Mouse (Mus musculus) bone marrow, adult 2 months (tissue): Measurements from ENCODE around the gene Gm11985. TPM values are rescaled to one million over a fixed set of nuclear protein-coding genes. Genes with fewer than 3 reads are reported as not detected.
"Not testable (repeated sequence)": the region's sequence is repeated elsewhere in the genome, so short reads cannot be mapped to it uniquely, and the experiment has no call there.

Experiments used
- H3K27ac ChIP-seq: fragments of 200-500 bp; 2 replicates; pipeline ENCODE4 v1.5.1; 2012; ENCODE audit warnings: low read depth, mild to moderate bottlenecking, control low read depth, inconsistent platforms, low read length; ENCODE audit not compliant: control insufficient read depth, poor library complexity, insufficient read depth
- H3K4me1 ChIP-seq: fragments of 200-500 bp; 2 replicates; pipeline ENCODE4 v1.6.1; 2011; ENCODE audit warnings: low read length; ENCODE audit not compliant: control insufficient read depth, insufficient read depth
- H3K4me3 ChIP-seq: fragments of 200-500 bp; replicated peaks from 2 replicates; pipeline ENCODE3; 2011; ENCODE audit warnings: mild to moderate bottlenecking, low read depth, low read length, control low read depth; ENCODE audit not compliant: control insufficient read depth
- CTCF ChIP-seq: fragments of 200-500 bp; IDR thresholded peaks from 2 replicates; pipeline ENCODE4 v1.5.1; 2011; ENCODE audit warnings: low read length, control low read depth; ENCODE audit not compliant: control insufficient read depth, insufficient read depth
- POLR2A ChIP-seq: fragments of 200-500 bp; IDR thresholded peaks from 2 replicates; pipeline ENCODE4 v1.6.1; 2011; ENCODE audit warnings: low read depth, mild to moderate bottlenecking, control low read depth, low read length, borderline replicate concordance; ENCODE audit not compliant: control insufficient read depth
- WGBS: fragments of 180-500 bp; shearing (Covaris S2); methylation state at CpG from one replicate; pipeline ENCODE4 v1.1.7; 2018; 5-methylcytosine and 5-hydroxymethylcytosine counted together
- polyA plus RNA-seq: library from polyadenylated mRNA; stranded (reverse); fragments of >200 nt; gene quantifications from 2 replicates; pipeline ENCODE4 v1.2.4, GENCODE M21; 2011; ENCODE audit warnings: low replicate concordance; ENCODE audit not compliant: missing spikeins, insufficient read depth, insufficient read length

Gm11985 gene
- polyA plus RNA-seq, 1 experiment, result not detected

- TF ChIP-seq POLR2A (no peak), CTCF (no peak)
- no peaks in the 10 kb centered on the region for H3K4me1 ChIP-seq
- 74% methylated on average over 4 of the region's 4 CpGs for WGBS
Observed at GRCm38 (mm10) chr11:7228107-7228506, 39.7 kb upstream of the Gm11985 start.

GRCm38 (mm10) chr11:7226810-7227550, 38.6 kb upstream of the Gm11985 start:
- Histone ChIP-seq H3K27ac (no peak overlapping the region), H3K4me3 (no peak overlapping the region), H3K4me1 (no peaks in the 10 kb centered on the region)
- WGBS, result 78% methylated on average over 7 of the region's 7 CpGs
- no peak for TF ChIP-seq CTCF

More at GRCm38 (mm10) chr11:7228107-7228506, 39.7 kb upstream of the Gm11985 start:
- no peak overlapping the region for H3K27ac ChIP-seq
- no peak overlapping the region for H3K4me3 ChIP-seq

DNA sequence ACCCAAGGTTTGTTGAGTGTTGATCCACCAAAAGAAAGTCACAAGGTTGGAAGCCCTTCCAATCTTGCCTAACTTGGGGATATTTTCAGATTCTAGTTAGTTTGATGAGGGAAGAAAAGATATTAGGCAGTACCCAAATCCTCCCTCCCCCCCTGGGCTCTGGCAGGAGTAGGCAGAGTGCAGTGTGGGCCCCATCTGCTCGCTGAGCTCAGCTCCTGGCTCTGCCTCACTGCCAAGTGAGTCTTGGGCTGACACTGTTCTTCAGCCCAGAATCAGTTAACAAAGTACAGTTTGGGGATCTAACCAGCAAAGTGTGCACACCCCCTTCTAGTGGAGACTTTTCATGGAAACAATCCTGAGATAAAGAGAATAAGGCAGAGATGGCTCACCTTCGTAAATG, 37.8 kb upstream of the Gm11985 start:
- no peak overlapping the region for H3K27ac ChIP-seq
- TF ChIP-seq POLR2A, result no peak
- TF ChIP-seq CTCF, result no peak
- WGBS, result 62% methylated on average over 2 of the region's 2 CpGs
- H3K4me1 ChIP-seq, result no peaks in the 10 kb centered on the region
- no peak overlapping the region for H3K4me3 ChIP-seq

DNA sequence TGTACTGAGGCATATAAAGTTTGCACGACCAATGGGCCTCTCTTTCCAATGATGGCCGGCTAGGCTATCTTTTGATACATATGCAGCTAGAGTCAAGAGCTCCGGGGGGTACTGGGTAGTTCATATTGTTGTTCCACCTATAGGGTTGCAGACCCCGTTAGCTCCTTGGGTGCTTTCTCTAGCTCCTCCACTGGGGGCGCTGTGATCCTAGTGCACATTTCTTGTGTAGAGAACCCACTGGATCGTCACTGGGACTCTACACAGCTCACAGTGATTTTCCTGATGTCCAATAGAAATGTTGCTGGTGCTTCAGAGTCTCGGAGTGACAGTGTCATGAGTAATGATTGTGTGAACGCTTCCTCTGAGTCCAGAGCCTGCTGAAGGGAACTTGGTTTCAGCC, 33.5 kb upstream of the Gm11985 start:
- not testable (repeated sequence) for H3K4me1 ChIP-seq, H3K27ac ChIP-seq, H3K4me3 ChIP-seq
- 66% methylated on average over 8 of the region's 8 CpGs for WGBS

DNA sequence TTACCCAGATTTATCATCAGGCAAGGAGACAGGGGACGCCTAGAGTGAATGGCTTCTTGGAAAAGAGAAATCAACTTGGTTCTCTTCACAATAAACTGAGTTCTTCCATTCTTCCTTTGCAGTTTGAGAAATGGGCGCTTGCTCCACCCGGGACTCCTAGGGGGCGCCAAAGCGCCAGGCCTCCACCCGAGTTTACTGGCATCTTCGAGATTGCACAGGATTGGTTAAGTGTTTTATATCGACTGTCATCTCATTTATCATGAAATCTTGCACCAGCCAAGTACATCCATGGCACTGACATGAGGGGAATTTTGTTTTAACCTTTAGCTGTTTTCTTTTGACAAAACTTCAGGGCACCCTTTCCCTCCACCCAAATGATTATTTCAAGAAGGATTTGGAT, 27.3 kb upstream of the Gm11985 start:
- WGBS, result 5% methylated on average over 8 of the region's 8 CpGs
- Histone ChIP-seq H3K27ac (no peak overlapping the region), H3K4me3 (no peak overlapping the region), H3K4me1 (no peaks in the 10 kb centered on the region)
- TF ChIP-seq CTCF, result peak; percentile 22; the same call in 1 of the 2 replicates
- TF ChIP-seq POLR2A, result no peak

GRCm38 (mm10) chr11:7214761-7215160, 26.4 kb upstream of the Gm11985 start:
- TF ChIP-seq CTCF (no peak), POLR2A (no peak)
- 4% methylated on average over 14 of the region's 14 CpGs for WGBS
- no peaks in the 10 kb centered on the region for H3K4me1 ChIP-seq

GRCm38 (mm10) chr11:7214342-7214660, 25.9 kb upstream of the Gm11985 start:
- H3K4me3 ChIP-seq, result no peak overlapping the region
- H3K4me1 ChIP-seq, result no peaks in the 10 kb centered on the region
- WGBS, result 5% methylated on average over 12 of the region's 12 CpGs
- no peak for TF ChIP-seq POLR2A
- TF ChIP-seq CTCF, result no peak
- H3K27ac ChIP-seq, result no peak overlapping the region

More at GRCm38 (mm10) chr11:7214761-7215160, 26.4 kb upstream of the Gm11985 start:
- Histone ChIP-seq H3K4me3 (no peak overlapping the region), H3K27ac (no peak overlapping the region)

- TF ChIP-seq POLR2A (no peak), CTCF (no peak)
- Histone ChIP-seq H3K4me3 (no peak within 1 kb of the TSS), H3K4me1 (no peaks in the 10 kb centered on the region), H3K27ac (no peak within 1 kb of the TSS)
- WGBS, result 3% methylated on average over 102 of the region's 104 CpGs
Observed at GRCm38 (mm10) chr11:7213501-7214341, 25.4 kb upstream of the Gm11985 start, which contains the start of gene Igfbp3. Gene Igfbp3, minus strand, starts transcription at chr11:7213923.

- TF ChIP-seq POLR2A (no peak), CTCF (no peak)
- 6% methylated on average over 19 of the region's 19 CpGs for WGBS
- H3K4me3 ChIP-seq, result no peak overlapping the region
- no peaks in the 10 kb centered on the region for H3K4me1 ChIP-seq
- H3K27ac ChIP-seq, result no peak overlapping the region
Observed at GRCm38 (mm10) chr11:7213161-7213500, 24.8 kb upstream of the Gm11985 start.
